Mouse (Mus musculus) ES-Bruce4 (cell line): ENCODE data around the gene Pars2. TPM values are rescaled to one million over a fixed set of nuclear protein-coding genes. Genes with fewer than 3 reads are reported as not detected.

Experiments
- H3K27ac ChIP-seq: 2 replicates; pipeline ENCODE4 v1.5.1; 2012; ENCODE audit warnings: low read length, inconsistent platforms; ENCODE audit not compliant: insufficient read depth
- H3K27me3 ChIP-seq: 2 replicates; pipeline ENCODE4 v1.6.1; 2012; ENCODE audit warnings: mild to moderate bottlenecking, low read length, inconsistent platforms; ENCODE audit not compliant: control insufficient read depth, poor library complexity, insufficient read depth, severe bottlenecking
- H3K36me3 ChIP-seq: 2 replicates; pipeline ENCODE4 v1.6.1; 2012; ENCODE audit warnings: inconsistent platforms, mild to moderate bottlenecking, low read length, moderate library complexity; ENCODE audit not compliant: control insufficient read depth, poor library complexity, insufficient read depth, severe bottlenecking
- H3K4me1 ChIP-seq: one replicate; pipeline ENCODE4 v1.8.1; 2011; ENCODE audit warnings: low read length; ENCODE audit not compliant: control insufficient read depth, insufficient read depth
- H3K4me3 ChIP-seq: 2 replicates; pipeline ENCODE4 v1.5.1; 2011; ENCODE audit warnings: low read depth, mild to moderate bottlenecking, low read length
- H3K9ac ChIP-seq: 2 replicates; pipeline ENCODE4 v1.6.1; 2012; ENCODE audit warnings: low read depth, mild to moderate bottlenecking, inconsistent platforms; ENCODE audit not compliant: poor library complexity, severe bottlenecking
- H3K9me3 ChIP-seq: replicated peaks from 2 replicates; pipeline ENCODE4 v1.6.1; 2012; ENCODE audit warnings: mild to moderate bottlenecking, low read length, inconsistent platforms; ENCODE audit not compliant: control insufficient read depth, poor library complexity, insufficient read depth, severe bottlenecking
- CTCF ChIP-seq: IDR thresholded peaks from one replicate; pipeline ENCODE4 v1.8.1; 2011; ENCODE audit warnings: low read depth, low read length
- EP300 ChIP-seq: IDR thresholded peaks from 2 replicates; pipeline ENCODE4 v1.6.1; 2011; ENCODE audit warnings: low read depth, low read length; ENCODE audit not compliant: insufficient read depth
- POLR2A ChIP-seq: IDR thresholded peaks from one replicate; pipeline ENCODE4 v1.8.1; 2011; ENCODE audit warnings: low read length; ENCODE audit not compliant: insufficient read depth
- polyA plus RNA-seq: library from polyadenylated mRNA; stranded (reverse); fragments of >200 nt; gene quantifications from 2 replicates; pipeline ENCODE4 v1.2.4, GENCODE M21; 2011; ENCODE audit warnings: low read depth; ENCODE audit not compliant: missing spikeins, insufficient read depth, insufficient read length

The Pars2 gene
- polyA plus RNA-seq, 1 experiment, result 10.0 TPM

DNA sequence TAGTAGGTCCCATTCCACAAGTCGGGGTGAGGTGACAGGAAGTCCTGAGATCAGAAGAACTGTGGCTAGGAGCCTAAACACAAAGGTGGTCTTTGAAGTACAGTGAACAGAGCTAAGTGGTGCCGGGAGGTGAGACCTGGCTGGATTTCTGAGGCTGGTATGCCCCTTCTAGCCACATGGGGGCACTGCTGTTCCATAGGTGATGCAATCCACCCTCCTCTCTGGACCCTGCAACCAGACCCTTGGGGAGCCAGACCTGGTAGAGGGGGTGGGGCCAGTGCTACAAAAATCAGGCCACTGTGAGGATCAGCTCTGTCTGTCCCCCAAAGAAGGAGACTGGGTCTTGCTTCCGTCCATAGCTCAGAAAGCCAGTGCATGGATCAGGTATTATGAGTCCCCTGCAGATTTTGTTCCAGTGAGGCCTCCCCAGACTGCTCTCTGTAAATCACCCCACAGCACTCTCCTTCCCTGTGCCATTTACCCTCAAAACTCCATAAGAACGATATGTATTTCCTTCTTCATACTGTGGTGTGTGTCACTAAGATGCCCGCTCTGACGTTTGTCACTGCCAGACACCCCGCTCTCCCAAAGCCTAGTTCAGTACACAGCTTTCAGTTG, 36.6 kb upstream of the Pars2 start:
- H3K27ac ChIP-seq, result no peak overlapping the region
- peak overlapping the region; percentile 17 for H3K4me3 ChIP-seq
- no peaks in the 10 kb centered on the region for H3K9me3 ChIP-seq
- H3K4me1 ChIP-seq, result no peaks in the 10 kb centered on the region
- TF ChIP-seq POLR2A (no peak), EP300 (0 out of 2 replicates have a peak, but pooled peaks have one; percentile 43), CTCF (peak; percentile 95)
- peak overlapping the region; percentile 69 for H3K9ac ChIP-seq
- H3K36me3 ChIP-seq, result no peaks in the 10 kb centered on the region
- no peaks in the 10 kb centered on the region for H3K27me3 ChIP-seq

DNA sequence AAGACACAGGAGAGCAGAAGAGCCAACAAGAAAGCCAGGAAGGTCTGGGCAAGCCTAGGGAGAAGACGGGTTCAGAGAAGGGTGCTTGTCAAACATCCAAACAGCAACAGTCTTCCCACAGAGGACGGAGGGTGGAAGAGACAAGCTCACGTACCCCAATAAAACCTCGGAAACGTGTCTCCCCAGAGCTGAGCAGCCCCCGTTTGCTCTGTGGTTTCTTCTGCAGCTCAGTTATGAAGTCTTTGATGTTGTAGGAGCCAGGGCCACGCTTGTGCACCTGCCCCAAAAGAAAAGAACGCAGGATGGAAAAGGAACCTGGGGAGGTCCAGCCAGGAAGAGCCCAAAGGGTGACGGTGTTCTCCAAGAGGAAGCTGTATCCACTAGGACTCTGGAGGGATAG, 36.0 kb upstream of the Pars2 start:
- no peaks in the 10 kb centered on the region for H3K36me3 ChIP-seq
- H3K9ac ChIP-seq, result peak overlapping the region; percentile 69
- H3K4me1 ChIP-seq, result no peaks in the 10 kb centered on the region
- TF ChIP-seq EP300 (no peak), POLR2A (no peak), CTCF (no peak)
- no peaks in the 10 kb centered on the region for H3K9me3 ChIP-seq
- H3K27ac ChIP-seq, result no peak overlapping the region
- H3K4me3 ChIP-seq, result peak overlapping the region; percentile 72
- no peaks in the 10 kb centered on the region for H3K27me3 ChIP-seq

DNA sequence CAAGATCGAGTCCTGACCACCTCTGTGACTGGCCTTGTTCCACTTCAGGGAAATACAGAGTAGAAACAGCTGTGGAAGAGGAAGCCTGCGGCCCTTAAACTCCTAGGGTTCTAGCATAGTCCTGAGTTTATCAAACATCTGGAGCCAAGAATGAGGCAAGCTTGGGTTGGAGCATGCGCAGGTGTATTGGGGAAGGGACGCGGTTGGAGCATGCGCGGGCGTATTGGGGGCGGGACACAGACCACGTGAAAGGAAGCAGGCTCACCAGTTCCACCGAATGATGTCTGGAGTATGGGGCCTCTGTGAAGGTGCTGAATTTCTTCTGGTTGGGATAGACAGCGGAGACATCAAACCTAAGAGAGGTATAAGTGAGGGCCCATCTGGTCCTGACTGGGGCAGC, 35.2 kb upstream of the Pars2 start:
- Histone ChIP-seq H3K36me3 (no peaks in the 10 kb centered on the region), H3K9ac (peak overlapping the region; percentile 69), H3K27ac (no peak overlapping the region), H3K27me3 (no peaks in the 10 kb centered on the region), H3K4me1 (no peaks in the 10 kb centered on the region), H3K4me3 (peak overlapping the region; percentile 72), H3K9me3 (no peaks in the 10 kb centered on the region)
- no peak for TF ChIP-seq CTCF
- no peak for TF ChIP-seq EP300
- peak; percentile 38 for TF ChIP-seq POLR2A

DNA sequence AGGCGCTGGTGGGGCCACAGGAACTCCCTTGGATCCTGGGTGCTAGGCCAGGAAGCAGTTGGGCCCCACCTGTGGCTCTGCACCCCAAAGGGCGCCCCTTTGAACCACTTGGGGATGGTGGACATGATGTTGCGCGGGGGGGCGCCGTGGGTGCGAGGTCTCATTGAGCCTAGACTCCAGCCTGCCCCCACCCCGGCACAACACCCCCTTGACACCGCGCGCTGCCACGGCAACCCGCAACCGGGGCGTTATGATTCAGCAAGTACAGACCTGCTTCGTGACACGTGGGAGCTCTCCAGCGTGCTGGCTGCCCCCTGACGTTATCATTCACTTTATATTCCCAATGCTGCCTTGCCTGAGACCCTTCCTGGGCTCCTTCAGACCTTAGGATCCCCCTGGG, 33.8 kb upstream of the Pars2 start, which contains the start of gene Lexm:
TSS of gene Lexm (minus strand) at position 186 of the 400 bp plus-strand sequence.
- H3K4me1 ChIP-seq, result peaks cover 2% of the 10 kb centered on the region
- TF ChIP-seq EP300 (no peak), CTCF (no peak), POLR2A (no peak)
- H3K36me3 ChIP-seq, result no peaks in the 10 kb centered on the region
- H3K27ac ChIP-seq, result no peak within 1 kb of the TSS
- no peaks in the 10 kb centered on the region for H3K9me3 ChIP-seq
- no peaks in the 10 kb centered on the region for H3K27me3 ChIP-seq
- peak within 1 kb of the TSS; percentile 69 for H3K9ac ChIP-seq
- peak within 1 kb of the TSS; percentile 8; the same call in 1 of the 2 replicates for H3K4me3 ChIP-seq

DNA sequence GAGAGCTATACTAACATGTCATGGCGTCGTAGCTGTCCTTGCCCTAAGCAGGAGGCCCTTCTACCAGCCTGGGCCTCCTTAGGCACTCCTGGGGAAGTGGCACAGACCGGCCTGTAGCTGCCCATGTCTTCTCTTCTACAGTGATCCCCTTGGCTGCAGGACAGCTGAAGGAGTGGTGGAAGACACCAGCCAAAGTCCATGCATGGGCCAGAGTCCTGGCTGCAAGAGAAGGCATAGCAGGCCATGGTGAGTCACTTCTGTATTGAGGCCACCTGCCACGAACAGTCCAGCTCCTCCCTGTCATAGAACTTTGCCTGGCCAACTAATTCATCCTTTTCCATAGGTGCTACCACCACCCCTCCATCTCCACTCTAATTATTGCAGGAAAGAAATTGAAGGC, 32.0 kb upstream of the Pars2 start:
- Histone ChIP-seq H3K27me3 (no peaks in the 10 kb centered on the region), H3K27ac (no peak overlapping the region)

DNA sequence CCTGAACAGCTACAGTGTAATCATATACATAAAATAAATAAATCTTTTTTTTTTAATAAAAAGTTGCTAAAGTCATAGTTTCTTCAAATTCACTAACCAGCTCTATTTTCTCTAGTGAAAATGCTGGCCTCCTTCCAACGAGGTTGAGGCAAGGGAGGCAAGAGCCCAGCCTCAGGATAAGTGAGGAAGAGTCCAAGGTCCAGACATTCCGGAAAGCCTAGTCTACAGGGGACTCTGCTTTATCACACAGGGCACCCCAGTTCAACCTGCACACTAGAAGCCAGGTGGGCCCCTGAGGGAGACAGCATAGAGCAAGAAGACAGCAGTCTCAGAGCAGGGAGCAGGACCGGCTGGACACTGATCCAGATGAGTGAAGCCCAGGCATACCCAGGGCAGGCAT, 29.4 kb upstream of the Pars2 start:
- H3K27ac ChIP-seq, result no peak overlapping the region
- no peaks in the 10 kb centered on the region for H3K27me3 ChIP-seq
- H3K9me3 ChIP-seq, result no peaks in the 10 kb centered on the region
- TF ChIP-seq POLR2A (no peak), CTCF (no peak), EP300 (no peak)
- no peaks in the 10 kb centered on the region for H3K36me3 ChIP-seq
- no peak overlapping the region for H3K4me3 ChIP-seq
- no peak overlapping the region for H3K9ac ChIP-seq
- H3K4me1 ChIP-seq, result peaks cover 2% of the 10 kb centered on the region

More for the DNA sequence above, 32.0 kb upstream of the Pars2 start:
- no peak overlapping the region for H3K4me3 ChIP-seq
- no peaks in the 10 kb centered on the region for H3K9me3 ChIP-seq
- H3K4me1 ChIP-seq, result peaks cover 2% of the 10 kb centered on the region
- TF ChIP-seq CTCF (no peak), POLR2A (no peak), EP300 (no peak)
- H3K36me3 ChIP-seq, result no peaks in the 10 kb centered on the region
- no peak overlapping the region for H3K9ac ChIP-seq
